Mouse (Mus musculus) adrenal gland (tissue): ENCODE data around the gene Trim65.
"Not testable (repeated sequence)": the region's sequence is repeated elsewhere in the genome, so short reads cannot be mapped to it uniquely, and the experiment has no call there.

Experiments
- intact Hi-C: fragments of 180-260 bp; cut with DNase I; formaldehyde crosslinking; loops from one replicate; pipeline ENCODE4 v1.15.1; 2025

The Trim65 gene

GRCm38 (mm10) chr11:116093771-116094565, 37.0 kb downstream of the Trim65 start:
- intact Hi-C loops, result no loop called here

- intact Hi-C loops, result not testable (repeated sequence)
Observed at GRCm38 (mm10) chr11:116092959-116093358, 38.0 kb downstream of the Trim65 start.

GRCm38 (mm10) chr11:116091591-116091990, 39.3 kb downstream of the Trim65 start:
- intact Hi-C loops, result no loop called here

GRCm38 (mm10) chr11:116089545-116089944, 41.4 kb downstream of the Trim65 start:
- intact Hi-C loops, result loop anchor here (5.0 kb wide), 1 partner anchor 38 kb away; the partner anchor contains the start of gene Trim47

GRCm38 (mm10) chr11:116088741-116089394, 42.1 kb downstream of the Trim65 start:
- intact Hi-C loops, result loop anchor here (5.0 kb wide), 1 partner anchor 38 kb away; the partner anchor contains the start of gene Trim47

- intact Hi-C loops, result loop anchor here (5.0 kb wide), 1 partner anchor 39 kb away; the partner anchor contains the start of gene Trim47
Observed at GRCm38 (mm10) chr11:116088188-116088587, 42.7 kb downstream of the Trim65 start.

- intact Hi-C loops, result loop anchor here (5.0 kb wide), 1 partner anchor 40 kb away; the partner anchor contains the start of gene Trim47
Observed at GRCm38 (mm10) chr11:116087194-116088130, 43.5 kb downstream of the Trim65 start.

GRCm38 (mm10) chr11:116086258-116087193, 44.4 kb downstream of the Trim65 start, which contains the start of gene Wbp2:
Gene Wbp2 (minus strand): TSS chr11:116086995.
- intact Hi-C loops, result loop anchor here (5.0 kb wide), 1 partner anchor 41 kb away; the partner anchor contains the start of gene Trim47

GRCm38 (mm10) chr11:116084166-116084565, 46.8 kb downstream of the Trim65 start:
- intact Hi-C loops, result no loop called here

GRCm38 (mm10) chr11:116083096-116083672, 47.7 kb downstream of the Trim65 start:
- intact Hi-C loops, result no loop called here

- intact Hi-C loops, result no loop called here
Observed at GRCm38 (mm10) chr11:116081081-116081480, 49.8 kb downstream of the Trim65 start.

- intact Hi-C loops, result loop anchor here (5.0 kb wide), 1 partner anchor 47 kb away; the partner anchor contains the start of gene Unk
Observed at GRCm38 (mm10) chr11:116079511-116079910, 51.4 kb downstream of the Trim65 start.

- intact Hi-C loops, result loop anchor here (5.0 kb wide), 1 partner anchor 46 kb away; the partner anchor contains the start of gene Unk
Observed at GRCm38 (mm10) chr11:116078676-116079320, 52.1 kb downstream of the Trim65 start.

- intact Hi-C loops, result loop anchor here (5.0 kb wide), 1 partner anchor 46 kb away; the partner anchor contains the start of gene Unk
Observed at GRCm38 (mm10) chr11:116078221-116078620, 52.7 kb downstream of the Trim65 start.

GRCm38 (mm10) chr11:116077446-116078204, 53.3 kb downstream of the Trim65 start, which contains the start of gene Unc13d:
Gene Unc13d (minus strand): TSS chr11:116077961.
- intact Hi-C loops, result loop anchor here (5.0 kb wide), 1 partner anchor 45 kb away; the partner anchor contains the start of gene Unk

GRCm38 (mm10) chr11:116076836-116077235, 54.1 kb downstream of the Trim65 start:
- intact Hi-C loops, result loop anchor here (5.0 kb wide), 1 partner anchor 45 kb away; the partner anchor contains the start of gene Unk

- intact Hi-C loops, result loop anchor here (5.0 kb wide), 1 partner anchor 44 kb away; the partner anchor contains the start of gene Unk
Observed at GRCm38 (mm10) chr11:116076266-116076540, 54.7 kb downstream of the Trim65 start.
